Mouse (Mus musculus) heart, adult 2 months (tissue): ENCODE results near the gene Arhgap25.

Experiments
- CTCF ChIP-seq: fragments of 200-600 bp; IDR thresholded peaks from 2 replicates; pipeline ENCODE4 v1.8.1; 2022; ENCODE audit warnings: antibody characterized with exemption, mild to moderate bottlenecking, moderate library complexity
- POLR2A ChIP-seq: fragments of 200-500 bp; IDR thresholded peaks from 2 replicates; pipeline ENCODE4 v1.6.1; 2011; ENCODE audit warnings: mild to moderate bottlenecking, low read depth, low read length, control low read depth; ENCODE audit not compliant: insufficient read depth

GRCm38 (mm10) chr6:87582456-87582855, 49.4 kb upstream of the Arhgap25 start:
- no peak for TF ChIP-seq POLR2A
- TF ChIP-seq CTCF = no peak
